Mouse (Mus musculus) erythroid progenitor cell, adult 5-6 weeks (primary cell): ENCODE results near the gene Psg27. TPM values are rescaled to one million over a fixed set of nuclear protein-coding genes. Genes with fewer than 3 reads are reported as not detected.
"Not testable (repeated sequence)": the region's sequence is repeated elsewhere in the genome, so short reads cannot be mapped to it uniquely, and the experiment has no call there.

Source experiments
- ATAC-seq: replicated peaks from 2 replicates; pipeline ENCODE4 v1.8.0; 2016; ENCODE audit warnings: moderate number of reproducible peaks, mild to moderate bottlenecking, moderate TSS enrichment, inconsistent platforms; ENCODE audit not compliant: poor library complexity, low FRiP score, severe bottlenecking
- total RNA-seq, 2 experiments: library from RNA; stranded (forward) in 1 of 2; stranded (reverse) in 1 of 2; fragments of 150-400 nt in 1 of 2; fragments of 186-747, 209-891 nt in 1 of 2; gene quantifications; 2 replicates each; pipeline versions ENCODE4 v1.2.3 to v1.2.4; 2015 to 2017; ENCODE audit warnings: low replicate concordance in 2 of 2

Gene Psg27
- total RNA-seq (2015; ENCODE audit: low replicate concordance) (not detected in 2 replicates), total RNA-seq (2017; ENCODE audit: low replicate concordance) (not detected in 2 replicates)

- no peak for ATAC-seq
Observed at GRCm38 (mm10) chr7:18567205-18567604, at the start of gene Psg27. TSS of gene Psg27 (minus strand) at chr7:18567305.

- not testable (repeated sequence) for ATAC-seq
Observed at GRCm38 (mm10) chr7:18616401-18616800, 49.3 kb upstream of the Psg27 start, which contains the start of gene Psg23. TSS of gene Psg23 (minus strand) at chr7:18616501.

GRCm38 (mm10) chr7:18559850-18560249 lies 7.3 kb downstream of the Psg27 start:
- ATAC-seq: no peak

- not testable (repeated sequence) for ATAC-seq
Observed at GRCm38 (mm10) chr7:18555751-18556150, 11.4 kb downstream of the Psg27 start.

- ATAC-seq: no peak
Observed at GRCm38 (mm10) chr7:18533420-18533819, 33.7 kb downstream of the Psg27 start.

GRCm38 (mm10) chr7:18532169-18532568 lies 34.9 kb downstream of the Psg27 start, which contains the start of gene Psg25:
TSS of gene Psg25 (minus strand) at chr7:18532269.
- no peak for ATAC-seq

- no peak for ATAC-seq
Observed at GRCm38 (mm10) chr7:18524668-18525067, 42.4 kb downstream of the Psg27 start.

- not testable (repeated sequence) for ATAC-seq
Observed at GRCm38 (mm10) chr7:18512848-18513247, 54.3 kb downstream of the Psg27 start.

- not testable (repeated sequence) for ATAC-seq
Observed at GRCm38 (mm10) chr7:18512417-18512816, 54.7 kb downstream of the Psg27 start.

GRCm38 (mm10) chr7:18511479-18511878 lies 55.6 kb downstream of the Psg27 start:
- ATAC-seq: no peak

Other genes with a start within 250 kb of the Psg27 start
- gene Psg18, start 212.3 kb downstream of the Psg27 start, total RNA-seq (2015; ENCODE audit: low replicate concordance): not detected in 2 replicates
- gene Psg18, start 212.3 kb downstream of the Psg27 start, total RNA-seq (2017; ENCODE audit: low replicate concordance): not detected in 2 replicates
- not detected in 2 replicates for gene Psg28, start 135.3 kb downstream of the Psg27 start, total RNA-seq (2015; ENCODE audit: low replicate concordance)
- gene Psg28, start 135.3 kb downstream of the Psg27 start, total RNA-seq (2017; ENCODE audit: low replicate concordance): not detected in 2 replicates
- gene Psg26, start 83.1 kb downstream of the Psg27 start, total RNA-seq (2015; ENCODE audit: low replicate concordance): not detected in 2 replicates
- not detected in 2 replicates for gene Psg26, start 83.1 kb downstream of the Psg27 start, total RNA-seq (2017; ENCODE audit: low replicate concordance)
- not detected in 2 replicates for gene Psg25, start 35.0 kb downstream of the Psg27 start, total RNA-seq (2015; ENCODE audit: low replicate concordance)
- gene Psg25, start 35.0 kb downstream of the Psg27 start, total RNA-seq (2017; ENCODE audit: low replicate concordance): not detected in 2 replicates
- gene Psg23, start 49.2 kb upstream of the Psg27 start, total RNA-seq (2015; ENCODE audit: low replicate concordance): not detected in 2 replicates
- gene Psg23, start 49.2 kb upstream of the Psg27 start, total RNA-seq (2017; ENCODE audit: low replicate concordance): not detected in 2 replicates
- not detected in 2 replicates for gene Psg21, start 89.4 kb upstream of the Psg27 start, total RNA-seq (2015; ENCODE audit: low replicate concordance)
- gene Psg21, start 89.4 kb upstream of the Psg27 start, total RNA-seq (2017; ENCODE audit: low replicate concordance): not detected in 2 replicates
- gene Psg20, start 118.9 kb upstream of the Psg27 start, total RNA-seq (2015; ENCODE audit: low replicate concordance): not detected in 2 replicates
- gene Psg20, start 118.9 kb upstream of the Psg27 start, total RNA-seq (2017; ENCODE audit: low replicate concordance): not detected in 2 replicates
- not detected in 2 replicates for gene Psg22, start 150.8 kb upstream of the Psg27 start, total RNA-seq (2015; ENCODE audit: low replicate concordance)
- not detected in 2 replicates for gene Psg22, start 150.8 kb upstream of the Psg27 start, total RNA-seq (2017; ENCODE audit: low replicate concordance)
- not detected in 2 replicates for gene Psg19, start 231.2 kb upstream of the Psg27 start, total RNA-seq (2015; ENCODE audit: low replicate concordance)
- not detected in 2 replicates for gene Psg19, start 231.2 kb upstream of the Psg27 start, total RNA-seq (2017; ENCODE audit: low replicate concordance)